Mouse (Mus musculus) mouse embryonic stem cell (cell line): ENCODE results near the gene Arl2.
"Not testable (repeated sequence)": the region's sequence is repeated elsewhere in the genome, so short reads cannot be mapped to it uniquely, and the experiment has no call there.

Experiments used
- in situ Hi-C, 2 experiments: fragments of 300-500 bp; cut with MboI; formaldehyde crosslinking; loops; 1 replicate in 1 of 2; 3 replicates in 1 of 2; pipeline ENCODE4 v1.14.3; 2019 to 2020; ENCODE audit warnings: low sequenced_read_pairs in 2 of 2, low pct_unique_long_range_greater_than_20kb in 1 of 2, mixed read lengths in 1 of 2; ENCODE audit not compliant: unreplicated experiment in 1 of 2

Gene Arl2

DNA sequence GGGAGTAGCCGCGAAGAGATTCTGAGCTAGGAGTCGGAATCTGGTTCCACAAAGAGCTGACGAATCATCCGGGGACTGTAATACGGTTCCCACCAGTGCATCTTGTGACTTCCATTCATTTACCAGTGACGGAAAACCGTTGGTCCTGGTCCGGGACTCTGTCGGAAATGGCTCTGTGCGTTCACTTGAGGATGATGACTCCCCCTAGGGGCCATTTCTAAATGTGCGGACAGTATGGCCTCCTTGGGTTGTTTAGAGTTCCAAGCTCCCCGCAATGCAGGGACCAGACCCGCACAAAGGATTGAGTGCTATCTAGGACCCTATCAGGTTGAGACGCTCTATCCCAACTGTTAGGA lies at the start of gene Arl2:
TSS of gene Arl2 (minus strand) at position 155 of the 356 bp plus-strand sequence.
- in situ Hi-C loops = no loop called here

DNA sequence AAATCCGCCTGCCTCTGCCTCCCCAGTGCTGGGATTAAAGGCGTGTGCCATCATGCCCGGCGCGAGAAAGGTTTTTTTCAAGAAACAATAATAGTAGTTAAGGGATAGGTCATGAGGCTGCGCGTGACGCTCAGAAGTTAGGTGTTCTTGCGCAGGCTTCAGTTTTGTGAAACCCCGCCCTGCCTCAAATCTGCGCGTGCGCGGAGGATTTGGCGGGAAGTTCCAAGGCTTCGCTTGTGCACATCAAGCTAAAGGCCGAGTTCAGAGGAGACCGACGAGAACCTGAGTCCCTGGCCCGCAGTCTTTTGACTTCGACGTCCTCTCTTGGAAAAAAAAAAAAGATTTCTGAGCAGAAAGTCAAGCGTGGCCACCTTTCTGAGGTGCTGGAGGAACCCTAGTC lies 42.8 kb upstream of the Arl2 start, which contains the start of gene Majin:
TSS of gene Majin (plus strand) at position 258 of the 400 bp plus-strand sequence.
- in situ Hi-C loops = no loop called here

DNA sequence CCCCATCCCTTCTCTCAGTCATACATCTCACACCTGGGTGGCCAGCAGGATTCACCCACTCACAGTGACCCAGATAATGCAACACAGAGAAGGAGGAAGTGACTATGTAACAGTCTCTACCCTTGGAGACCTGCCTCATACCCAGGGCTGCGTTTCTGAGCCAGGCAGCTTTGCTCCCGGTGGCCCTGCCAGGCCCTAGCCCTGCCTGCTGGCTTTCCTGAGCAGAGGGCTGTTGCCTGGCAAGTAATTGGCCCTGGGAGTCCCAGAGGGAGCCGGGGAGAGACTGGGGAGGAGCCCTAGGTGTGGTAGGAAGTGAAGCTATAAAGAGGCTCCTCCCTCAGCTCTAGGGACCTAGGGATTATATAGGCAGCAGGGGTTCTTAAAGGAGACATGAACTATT lies 41.2 kb upstream of the Arl2 start:
- in situ Hi-C loops = no loop called here

DNA sequence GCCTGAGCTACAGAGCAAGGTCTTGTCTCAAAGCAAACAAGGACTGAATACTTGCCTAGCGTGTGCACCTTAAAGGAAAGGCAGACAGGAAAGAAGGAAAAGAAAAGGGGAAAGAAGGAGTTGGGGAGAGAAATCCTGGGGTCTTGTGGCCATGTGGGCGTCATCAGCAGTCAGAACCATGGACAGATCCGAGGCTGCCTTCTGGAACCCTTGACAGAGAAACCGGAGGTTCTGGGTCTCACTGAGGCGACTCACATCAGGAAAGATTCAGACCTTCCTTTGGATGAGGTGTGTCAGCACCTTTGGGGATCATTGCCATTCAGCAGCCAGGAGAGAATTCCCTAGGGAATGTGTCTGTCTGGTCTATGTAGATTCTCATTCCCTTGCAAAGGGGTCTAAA lies 40.3 kb upstream of the Arl2 start:
- in situ Hi-C loops = no loop called here

DNA sequence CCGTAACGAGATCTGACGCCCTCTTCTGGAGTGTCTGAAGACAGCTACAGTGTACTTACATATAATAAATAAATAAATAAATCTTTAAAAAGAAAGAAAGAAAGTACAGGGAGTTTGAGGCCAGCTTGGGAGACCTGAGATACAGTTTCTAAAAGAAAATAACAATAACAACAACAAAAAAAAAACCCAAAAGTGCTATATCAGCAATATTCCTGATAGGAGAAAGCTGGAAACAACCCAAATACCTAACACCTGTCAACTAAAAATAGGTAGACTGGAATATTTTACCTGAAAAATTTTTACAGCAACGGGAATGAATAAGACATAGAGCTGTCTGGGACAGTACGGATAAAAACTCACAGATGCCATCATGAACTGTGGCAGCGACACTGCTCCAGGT lies 37.4 kb upstream of the Arl2 start:
- in situ Hi-C loops = no loop called here

DNA sequence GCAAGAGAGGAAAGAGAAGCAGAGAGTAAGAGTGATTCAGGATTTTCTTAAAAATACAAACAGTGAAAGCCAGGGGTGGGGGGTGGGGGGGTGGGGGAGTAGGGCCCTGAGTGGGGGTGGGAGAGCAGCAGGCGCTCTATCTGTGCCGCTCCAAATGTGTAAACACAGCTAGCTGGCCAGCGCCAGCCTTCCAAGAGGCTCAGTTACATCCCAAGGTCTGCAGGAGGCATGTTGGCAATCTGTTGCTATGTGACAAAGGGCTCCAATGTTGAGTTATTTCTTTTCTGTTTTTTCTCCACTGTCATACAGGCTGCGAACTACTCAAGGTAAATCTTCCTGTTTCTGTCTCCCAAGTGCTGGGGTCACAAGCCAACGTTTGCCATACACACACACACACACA lies 33.4 kb upstream of the Arl2 start:
- in situ Hi-C loops = no loop called here

DNA sequence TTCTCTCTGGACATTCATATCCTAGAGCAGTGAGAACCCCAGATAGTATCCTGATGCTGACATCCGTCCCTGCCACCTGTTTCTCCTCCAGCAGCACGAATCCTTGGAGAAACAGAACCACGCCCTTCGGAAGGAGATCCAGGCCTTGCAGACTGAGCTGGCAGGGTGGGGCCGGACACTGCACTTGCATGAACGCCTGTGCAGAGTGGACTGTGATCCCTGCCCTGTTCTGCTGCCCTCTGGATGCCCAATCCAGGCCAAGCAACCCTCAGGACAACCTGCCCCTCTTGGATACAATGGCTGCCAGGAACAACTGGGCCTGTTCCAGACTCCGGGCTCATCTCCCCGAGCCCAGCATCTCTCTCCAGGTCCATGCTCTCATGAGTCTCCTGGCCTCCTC lies 29.9 kb upstream of the Arl2 start:
- in situ Hi-C loops = no loop called here

DNA sequence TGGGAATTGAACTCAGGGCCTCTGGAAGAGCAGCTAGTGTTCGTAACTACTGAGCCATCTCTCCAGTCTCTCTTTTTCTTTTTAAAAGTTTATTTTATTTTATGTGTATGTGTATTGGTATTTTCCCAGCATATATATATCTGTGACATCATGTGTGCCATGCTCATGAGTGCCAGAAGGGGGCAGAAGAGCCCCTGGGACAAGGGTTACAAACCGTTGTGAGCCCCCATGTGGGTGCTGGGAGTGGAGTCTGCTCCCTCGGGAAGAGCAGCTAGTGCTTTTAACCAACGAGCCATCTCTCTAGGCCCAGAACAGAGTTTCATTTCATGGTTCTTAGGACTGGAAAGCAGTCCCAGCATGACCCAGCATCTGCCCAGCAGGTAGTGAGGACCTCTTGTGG lies 25.4 kb upstream of the Arl2 start:
- in situ Hi-C loops = no loop called here

DNA sequence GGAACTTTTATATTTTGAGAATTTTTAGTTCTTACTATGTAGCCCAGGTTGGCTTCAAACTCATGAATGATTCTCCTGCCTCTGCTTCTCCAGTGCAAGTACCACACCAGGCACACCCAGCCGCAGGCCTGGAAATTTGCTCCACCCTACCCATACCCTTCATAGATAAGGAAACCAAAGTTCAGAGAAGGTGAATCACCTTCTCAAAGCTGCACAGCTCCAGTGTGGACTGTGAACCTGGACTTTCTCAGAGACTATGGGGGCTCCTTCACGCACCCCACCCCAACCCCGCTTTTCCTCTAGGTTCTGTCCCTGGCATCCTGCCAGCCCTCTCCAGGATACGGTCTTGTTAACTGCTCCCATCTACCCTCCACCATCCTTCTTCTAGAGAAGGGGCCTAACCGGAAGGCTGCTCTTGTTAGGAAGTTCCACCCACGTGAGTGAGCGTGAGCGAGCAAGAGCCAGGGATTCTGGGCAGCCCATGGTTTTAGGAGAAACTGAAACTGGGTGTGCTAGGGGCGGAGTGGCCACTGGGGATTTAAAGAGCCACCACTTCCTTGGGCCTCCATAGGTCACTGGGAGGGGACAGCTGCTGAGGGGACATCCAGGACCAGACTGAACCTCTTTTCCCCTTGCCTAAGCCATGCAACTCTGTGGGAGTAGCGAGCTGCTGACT lies 22.7 kb upstream of the Arl2 start:
- in situ Hi-C loops = no loop called here

DNA sequence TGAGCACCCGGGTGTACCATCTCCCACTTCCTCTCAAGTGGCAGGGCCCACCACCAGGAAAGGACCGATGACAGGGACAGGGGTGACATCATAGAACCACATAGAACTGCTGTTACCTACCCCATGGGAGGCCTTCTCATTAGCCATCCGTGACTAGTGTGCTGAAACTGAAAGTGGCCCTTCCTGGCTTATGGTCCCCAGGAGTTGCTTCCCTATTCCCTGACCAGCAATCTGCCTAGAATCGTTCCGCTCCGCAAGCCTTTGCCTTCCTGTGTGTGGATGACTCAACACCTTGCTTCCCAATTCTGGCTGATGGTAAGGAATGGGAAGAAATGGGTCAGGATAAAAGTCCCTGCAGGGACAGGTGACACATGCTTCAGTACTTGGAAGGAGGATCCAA lies 15.9 kb upstream of the Arl2 start:
- in situ Hi-C loops = no loop called here

DNA sequence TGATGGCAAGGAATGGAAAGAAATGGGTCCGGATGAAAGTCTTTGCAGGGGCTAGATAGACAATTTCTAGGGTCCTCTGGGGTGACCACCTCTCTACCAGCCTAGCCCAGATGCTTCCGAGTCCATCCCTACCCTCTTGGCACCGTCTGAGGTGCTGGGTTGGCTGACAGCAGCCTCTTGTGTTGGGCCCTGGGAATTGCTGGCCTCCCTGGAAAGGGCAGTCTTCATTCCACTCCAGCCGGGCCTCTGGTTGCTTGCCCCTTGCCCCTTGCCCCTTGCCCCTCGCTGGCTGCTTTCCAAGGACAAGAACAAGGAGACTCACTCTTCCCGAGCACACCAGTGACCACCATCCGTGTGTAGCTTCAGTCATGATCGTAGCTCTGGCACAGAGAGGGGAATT lies 15.0 kb upstream of the Arl2 start:
- in situ Hi-C loops = no loop called here

DNA sequence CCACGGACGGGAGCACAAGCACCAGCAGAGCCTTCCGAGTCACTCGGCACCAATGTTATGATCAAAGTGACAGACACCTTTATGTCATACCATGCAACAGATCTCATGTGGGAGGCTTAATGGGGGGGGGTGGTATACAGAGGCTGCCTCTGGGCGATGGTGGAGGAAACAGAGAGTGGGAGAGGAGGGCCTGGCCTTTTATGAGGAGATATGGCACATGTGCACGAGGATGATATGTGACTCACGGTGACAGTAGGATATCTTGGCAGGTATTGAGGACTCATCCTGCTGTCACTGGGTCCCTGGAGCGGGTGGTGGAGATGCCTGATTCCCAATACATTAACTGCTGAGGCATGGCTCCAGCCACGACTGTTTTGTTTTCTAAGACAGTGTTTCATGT lies 13.8 kb upstream of the Arl2 start:
- in situ Hi-C loops = no loop called here

DNA sequence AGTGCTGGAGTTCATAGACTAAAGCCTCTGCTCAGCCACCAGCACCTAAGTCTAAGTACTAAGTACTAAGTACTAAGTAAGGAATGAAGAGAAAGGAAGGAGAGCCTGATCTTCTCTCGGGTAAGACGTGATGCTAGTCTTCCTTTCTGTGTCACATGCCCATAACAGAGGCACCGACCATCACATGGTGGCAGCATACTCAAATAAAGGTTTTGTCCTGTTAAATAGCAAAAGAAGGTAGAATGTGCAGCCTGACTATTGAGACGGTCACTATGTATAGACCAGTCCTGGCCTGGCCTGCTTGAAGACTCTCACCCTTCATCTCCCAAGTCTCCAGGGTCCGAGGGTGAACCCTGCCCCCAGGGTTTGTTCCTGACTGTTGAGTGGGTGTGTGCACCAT lies 3.5 kb upstream of the Arl2 start:
- in situ Hi-C loops = no loop called here

DNA sequence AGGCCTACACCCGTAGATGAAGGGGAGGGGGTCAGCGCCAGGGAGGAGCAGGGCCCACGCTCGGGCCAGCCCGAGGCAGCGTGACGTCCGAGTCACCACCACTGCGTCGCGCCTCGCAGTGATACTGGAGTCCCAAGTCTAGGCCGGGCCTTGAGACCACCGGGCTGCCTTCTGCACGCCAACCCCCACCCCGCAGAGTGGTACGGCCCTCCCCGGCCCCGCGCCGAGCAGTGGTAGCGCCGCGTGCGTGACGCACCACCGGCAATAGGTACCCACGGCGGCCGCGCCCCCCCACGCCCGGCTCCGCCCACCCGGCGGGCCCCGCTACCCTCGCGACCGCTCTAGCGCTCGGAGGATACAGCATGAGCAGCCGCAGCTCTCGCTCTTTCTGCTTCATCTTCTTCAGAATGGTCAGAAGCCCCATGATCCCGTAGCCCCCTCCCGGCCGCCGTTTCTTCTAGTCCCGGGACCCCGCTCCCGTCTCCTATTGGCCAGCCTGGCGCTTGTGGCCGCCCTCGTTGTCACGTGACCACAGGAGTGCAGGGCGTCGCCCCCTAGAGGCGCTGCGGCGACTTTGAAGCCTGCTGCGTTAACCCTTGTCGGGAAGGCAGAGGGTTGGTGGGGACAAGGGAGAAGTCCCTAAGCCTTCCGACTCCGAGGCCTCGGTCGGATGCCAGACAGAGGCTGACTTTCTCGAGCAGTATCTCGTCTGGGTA lies 512 bp downstream of the Arl2 start, which contains the start of gene Batf2:
TSS of gene Batf2 (plus strand) at position 306 of the 716 bp plus-strand sequence.
- in situ Hi-C loops = no loop called here

DNA sequence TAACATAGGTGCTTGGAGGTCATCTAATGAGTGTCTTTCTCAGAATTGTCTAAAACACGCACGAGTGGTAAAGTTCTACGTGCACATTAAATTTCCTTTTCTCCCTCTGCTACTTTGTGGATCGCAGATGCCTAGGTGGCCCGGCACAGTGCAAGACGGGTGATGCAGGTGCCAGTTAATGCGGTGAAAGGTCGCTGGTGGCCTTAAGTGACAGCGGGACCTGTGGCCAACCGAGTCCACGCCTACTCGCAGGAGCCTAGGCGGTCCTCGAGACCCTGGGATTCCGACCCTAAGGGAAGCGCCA lies 1.0 kb downstream of the Arl2 start:
- in situ Hi-C loops = no loop called here

DNA sequence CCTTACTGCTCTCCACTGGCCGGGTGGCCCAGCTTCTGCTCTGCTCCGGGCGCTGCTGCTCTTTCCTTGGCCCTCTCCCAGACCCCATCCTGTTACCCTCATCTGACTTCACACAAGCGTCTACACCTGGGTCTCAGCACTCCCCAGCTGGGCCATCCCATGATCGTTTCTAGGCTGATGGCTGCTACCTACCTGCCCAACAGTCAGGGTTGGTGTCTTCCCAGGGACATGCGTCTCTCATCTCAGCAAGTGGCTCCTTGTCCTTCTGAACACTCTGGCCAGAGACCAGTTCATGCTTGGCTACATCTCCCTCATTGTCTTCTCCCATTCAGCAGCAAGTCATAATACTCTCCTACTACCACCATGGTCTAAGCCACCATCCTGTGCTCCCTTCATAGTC lies 1.6 kb downstream of the Arl2 start:
- in situ Hi-C loops = no loop called here

DNA sequence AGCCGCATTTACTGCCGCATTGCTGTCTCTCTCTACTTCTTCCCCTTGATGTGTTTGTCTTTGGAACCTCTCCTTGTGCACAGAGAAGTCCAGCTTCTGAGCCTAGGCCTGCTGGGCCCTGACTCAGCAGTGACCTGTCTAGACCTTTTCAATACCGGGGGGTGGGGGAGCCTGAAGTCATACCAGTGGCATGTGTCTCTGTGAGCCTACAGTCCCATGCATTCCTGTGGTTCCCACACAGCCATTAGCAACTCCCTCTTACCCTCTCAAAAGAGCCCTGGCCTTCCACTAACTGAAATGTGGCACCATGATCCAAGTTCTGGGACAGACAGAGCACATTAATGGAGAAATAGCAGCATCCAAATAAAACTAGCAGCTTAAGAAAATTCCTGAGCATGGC lies 5.0 kb downstream of the Arl2 start:
- in situ Hi-C loops = no loop called here

DNA sequence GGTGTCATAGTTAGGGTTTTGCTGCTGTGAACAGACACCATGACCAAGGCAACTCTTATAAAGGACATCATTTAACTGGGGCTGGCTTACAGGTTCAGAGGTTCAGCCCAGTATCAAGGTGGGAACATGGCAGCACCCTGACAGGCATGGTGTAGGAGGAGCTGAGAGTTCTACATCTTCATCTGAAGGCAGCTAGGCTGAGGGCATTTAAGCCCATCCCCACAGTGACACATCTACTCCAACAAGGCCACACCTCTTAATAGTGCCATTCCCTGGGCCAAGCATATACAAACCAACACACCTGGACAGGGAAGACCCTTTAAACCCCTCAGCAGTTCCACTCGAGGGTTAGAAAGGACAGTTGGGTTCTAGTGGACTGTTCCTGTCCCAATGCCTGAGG lies 8.2 kb downstream of the Arl2 start:
- in situ Hi-C loops = not testable (repeated sequence)

DNA sequence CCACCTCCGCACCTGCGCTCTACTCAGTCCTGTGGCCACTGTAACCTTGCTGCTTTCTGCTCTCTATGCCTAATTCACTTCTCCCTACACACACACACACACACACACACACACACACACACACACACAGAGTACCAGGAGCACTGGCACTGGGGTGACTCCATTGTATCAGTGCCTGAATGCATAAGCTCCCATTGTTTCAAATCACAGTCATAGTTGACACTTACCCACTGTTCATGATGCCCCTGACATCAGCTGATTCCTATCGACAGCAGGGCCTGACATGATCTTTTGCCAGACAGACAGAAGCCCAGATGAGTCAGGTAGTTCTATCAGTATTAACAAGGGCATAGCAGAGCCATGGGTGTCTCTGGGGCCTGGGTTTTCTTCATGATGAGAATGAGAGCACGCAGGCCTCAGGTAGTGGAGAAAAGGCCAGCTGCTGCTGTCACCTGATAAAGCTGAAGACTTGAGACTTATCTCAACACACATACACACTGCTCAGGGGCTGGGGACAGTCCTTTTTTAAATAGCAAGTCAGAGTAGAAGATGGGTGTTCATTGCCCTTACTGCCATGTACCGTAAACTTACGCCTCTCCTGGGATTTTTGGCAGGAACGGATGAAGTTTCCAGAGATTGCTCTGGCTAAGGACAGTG lies 9.0 kb downstream of the Arl2 start:
- in situ Hi-C loops = no loop called here
